Mouse (Mus musculus): ENCODE results near the gene BC037034.

DNA sequence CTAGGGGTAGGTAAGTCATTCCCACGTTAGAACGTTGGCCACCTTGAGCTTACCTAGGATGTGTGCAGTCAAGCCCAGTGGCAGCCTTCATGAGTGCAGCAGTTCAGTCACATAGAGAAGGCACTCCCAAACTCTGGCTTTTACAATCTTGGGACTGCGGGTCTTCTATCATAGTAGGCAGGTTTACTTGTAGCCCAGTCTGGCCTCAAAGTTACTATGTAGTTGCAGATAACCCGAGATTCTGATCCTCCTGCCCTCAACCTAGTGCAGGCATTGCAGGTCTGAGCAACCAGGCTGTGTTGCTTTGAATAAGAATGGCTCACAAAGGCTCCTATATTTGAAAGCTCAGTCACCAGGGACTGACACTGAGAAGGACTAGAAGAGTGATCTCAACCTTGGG, 37.3 kb downstream of the BC037034 start:
- TF ChIP-seq CTCF (conservative IDR thresholded peaks at IDR 0.05; ENCODE audit: low read length) (no peak), POU5F1 (IDR thresholded peaks at IDR 0.05; ENCODE audit: borderline replicate concordance, low read length) (no peak), NANOG (IDR thresholded peaks at IDR 0.05; ENCODE audit: borderline replicate concordance, low read length) (no peak)
